Mouse (Mus musculus) forebrain, embryonic 13.5 days (tissue): ENCODE measurements at regions not wholly inside any gene's neighbourhood (a gene's known extent, or its start where the extent isn't known, plus 50 kb on each side); places are given as distances from the start of the nearest gene placed in this dataset.

Experiments used
- ATAC-seq: fragments of 200-750 bp; cut with Nextera tagmentation; 2 replicates; pipeline ENCODE4 v1.8.0; 2017
- H3K27ac ChIP-seq: fragments of 300-500 bp; sonication (generic); 2 replicates; pipeline ENCODE4 v1.5.1; 2015; ENCODE audit warnings: inconsistent platforms, mild to moderate bottlenecking, moderate library complexity
- H3K27me3 ChIP-seq: fragments of 300-500 bp; sonication (generic); 2 replicates; pipeline ENCODE4 v1.6.1; 2015; ENCODE audit warnings: mild to moderate bottlenecking, inconsistent platforms
- H3K36me3 ChIP-seq: fragments of 300-500 bp; sonication (generic); 2 replicates; pipeline ENCODE4 v1.6.1; 2015; ENCODE audit warnings: mild to moderate bottlenecking, inconsistent platforms; ENCODE audit not compliant: poor library complexity, severe bottlenecking
- H3K4me1 ChIP-seq: fragments of 300-500 bp; sonication (generic); 2 replicates; pipeline ENCODE4 v1.6.1; 2015; ENCODE audit warnings: inconsistent platforms
- H3K4me2 ChIP-seq: fragments of 300-500 bp; sonication (generic); 2 replicates; pipeline ENCODE4 v1.6.1; 2015; ENCODE audit warnings: inconsistent platforms, mild to moderate bottlenecking, moderate library complexity
- H3K4me3 ChIP-seq: fragments of 300-500 bp; sonication (generic); 2 replicates; pipeline ENCODE4 v1.5.1; 2015; ENCODE audit warnings: mild to moderate bottlenecking, inconsistent platforms
- H3K9ac ChIP-seq: fragments of 300-500 bp; sonication (generic); 2 replicates; pipeline ENCODE4 v1.6.1; 2015; ENCODE audit warnings: mild to moderate bottlenecking, inconsistent platforms
- H3K9me3 ChIP-seq: fragments of 300-500 bp; sonication (generic); replicated peaks from 2 replicates; pipeline ENCODE4 v1.6.1; 2016; ENCODE audit warnings: inconsistent platforms
- WGBS: fragments of 180-500 bp; shearing (Covaris S2); methylation state at CpG from one replicate; pipeline ENCODE4 v1.1.7; 2015; 5-methylcytosine and 5-hydroxymethylcytosine counted together

DNA sequence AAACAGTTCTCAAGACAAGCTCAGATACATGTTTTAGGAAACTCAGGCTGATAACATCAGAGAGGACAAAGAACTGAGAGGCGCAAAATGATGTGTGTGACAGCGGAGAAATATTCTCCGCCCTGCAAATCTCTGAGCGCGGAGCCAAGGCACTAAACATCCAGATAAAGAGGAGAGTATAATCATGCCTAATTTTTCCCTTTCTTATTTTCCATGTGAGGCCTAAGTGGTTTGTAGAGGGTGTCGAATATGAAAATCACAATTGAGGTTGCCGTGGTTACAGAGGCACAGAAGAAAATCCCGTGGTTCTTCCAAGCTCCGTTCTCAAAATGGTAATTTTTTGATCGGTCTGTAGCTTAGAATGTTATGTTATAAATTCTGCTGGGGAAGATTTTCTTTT lies 272.6 kb upstream of the Syt1 start:
- Histone ChIP-seq H3K27ac (peak overlapping the region; percentile 51), H3K4me2 (no peak overlapping the region), H3K36me3 (no peaks in the 10 kb centered on the region), H3K9ac (no peak overlapping the region), H3K27me3 (no peaks in the 10 kb centered on the region), H3K4me1 (no peaks in the 10 kb centered on the region), H3K9me3 (no peaks in the 10 kb centered on the region), H3K4me3 (no peak overlapping the region)
- ATAC-seq: peak; percentile 53
- WGBS: 80% methylated on average over 10 of the region's 10 CpGs

DNA sequence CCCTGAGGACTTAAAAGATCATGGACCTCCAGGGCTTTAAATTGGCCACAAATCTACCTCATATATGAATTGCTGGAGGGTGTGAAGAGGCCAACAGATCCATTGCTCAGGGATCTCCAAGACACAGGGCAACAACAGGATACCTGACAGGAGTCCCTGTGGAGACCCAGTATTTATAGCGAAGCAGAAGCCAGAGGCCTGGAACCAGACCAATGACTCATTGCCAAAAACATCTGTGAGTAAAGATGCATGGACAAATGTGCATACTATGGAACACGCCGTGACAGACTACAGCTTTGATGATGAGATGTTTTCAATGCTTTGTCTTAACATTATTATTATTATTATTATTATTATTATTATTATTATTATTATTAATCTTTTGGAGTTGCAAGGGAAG lies 239.0 kb upstream of the Syt1 start:
- Histone ChIP-seq H3K4me2 (no peak overlapping the region), H3K36me3 (no peaks in the 10 kb centered on the region), H3K9ac (no peak overlapping the region), H3K4me1 (no peaks in the 10 kb centered on the region), H3K4me3 (no peak overlapping the region), H3K9me3 (no peaks in the 10 kb centered on the region), H3K27me3 (no peaks in the 10 kb centered on the region), H3K27ac (no peak overlapping the region)
- ATAC-seq: no peak
- 97% methylated on average over 3 of the region's 3 CpGs for WGBS

DNA sequence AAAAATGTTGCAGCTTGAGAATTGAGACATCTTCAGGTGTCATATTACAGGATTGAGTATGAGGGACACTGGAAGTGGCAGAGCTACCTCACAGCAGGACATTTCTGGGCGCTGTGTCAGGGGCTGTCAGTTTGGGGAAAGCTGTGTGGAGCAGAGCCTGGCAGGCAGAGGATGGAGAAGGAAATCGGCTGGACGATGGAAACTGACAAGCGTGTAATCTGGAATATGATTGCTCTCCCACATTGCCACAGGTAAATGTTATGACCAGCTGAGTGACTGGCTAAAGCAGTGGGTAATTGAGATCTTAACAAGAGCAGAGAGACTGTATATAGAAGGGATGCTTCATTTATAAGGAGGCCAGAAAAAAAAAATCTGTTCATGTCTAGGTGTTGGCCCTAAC lies 235.5 kb upstream of the Syt1 start:
- no peaks in the 10 kb centered on the region for H3K36me3 ChIP-seq
- WGBS: 58% methylated on average over 4 of the region's 4 CpGs
- no peak for ATAC-seq

DNA sequence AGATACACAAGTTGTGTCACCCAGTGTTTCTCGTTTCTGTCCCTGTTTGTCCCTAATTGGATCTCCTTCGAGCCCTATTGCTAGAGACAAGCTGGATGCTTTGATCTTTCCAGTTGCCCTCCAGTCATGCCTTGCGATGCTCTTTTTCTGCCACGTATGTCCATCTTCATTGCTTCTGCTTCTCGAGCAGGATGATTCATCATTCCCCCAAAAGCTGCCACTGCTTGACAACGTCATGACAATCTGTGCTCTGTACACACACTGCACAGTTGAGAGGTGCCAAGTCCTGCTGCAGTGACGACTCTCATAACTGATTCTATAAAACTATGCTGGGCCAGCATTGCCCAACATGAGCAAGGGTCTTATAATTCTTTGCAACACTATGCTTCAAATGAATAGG lies 226.2 kb upstream of the Syt1 start:
- no peaks in the 10 kb centered on the region for H3K27me3 ChIP-seq
- ATAC-seq: no peak
- H3K36me3 ChIP-seq: no peaks in the 10 kb centered on the region
- no peaks in the 10 kb centered on the region for H3K9me3 ChIP-seq
- H3K4me1 ChIP-seq: no peaks in the 10 kb centered on the region
- H3K9ac ChIP-seq: no peak overlapping the region
- no peak overlapping the region for H3K4me3 ChIP-seq
- WGBS: 57% methylated on average over 7 of the region's 7 CpGs
- H3K27ac ChIP-seq: no peak overlapping the region
- no peak overlapping the region for H3K4me2 ChIP-seq

More for the DNA sequence above, 235.5 kb upstream of the Syt1 start:
- H3K27me3 ChIP-seq: no peaks in the 10 kb centered on the region
- no peaks in the 10 kb centered on the region for H3K9me3 ChIP-seq
- H3K4me1 ChIP-seq: no peaks in the 10 kb centered on the region
- no peak overlapping the region for H3K27ac ChIP-seq
- no peak overlapping the region for H3K4me3 ChIP-seq
- H3K9ac ChIP-seq: no peak overlapping the region
- no peak overlapping the region for H3K4me2 ChIP-seq

DNA sequence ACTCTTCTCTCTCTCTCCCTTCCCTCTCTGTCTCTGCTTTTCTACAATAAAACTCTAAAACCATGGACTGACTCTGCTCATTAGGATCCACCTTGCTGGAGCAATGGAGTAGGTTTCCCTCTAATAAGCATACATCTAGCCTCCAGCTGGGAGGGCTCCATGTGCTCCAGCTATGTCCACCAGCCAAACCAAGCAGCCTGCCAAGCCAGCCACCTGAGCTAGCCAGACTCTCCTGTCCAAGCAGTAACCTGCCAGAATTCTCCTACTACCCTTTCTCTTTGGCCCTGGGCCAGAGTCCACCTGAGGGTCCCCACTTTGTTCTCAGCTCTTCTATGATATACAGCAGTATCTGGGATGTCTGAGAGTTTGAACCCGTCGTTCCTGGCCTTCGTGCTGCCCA lies 216.2 kb upstream of the Syt1 start:
- Histone ChIP-seq H3K27me3 (no peaks in the 10 kb centered on the region), H3K4me2 (no peak overlapping the region), H3K9me3 (no peaks in the 10 kb centered on the region), H3K9ac (no peak overlapping the region), H3K27ac (no peak overlapping the region), H3K4me1 (no peaks in the 10 kb centered on the region), H3K36me3 (no peaks in the 10 kb centered on the region), H3K4me3 (no peak overlapping the region)
- 100% methylated on average over 3 of the region's 3 CpGs for WGBS
- no peak for ATAC-seq

DNA sequence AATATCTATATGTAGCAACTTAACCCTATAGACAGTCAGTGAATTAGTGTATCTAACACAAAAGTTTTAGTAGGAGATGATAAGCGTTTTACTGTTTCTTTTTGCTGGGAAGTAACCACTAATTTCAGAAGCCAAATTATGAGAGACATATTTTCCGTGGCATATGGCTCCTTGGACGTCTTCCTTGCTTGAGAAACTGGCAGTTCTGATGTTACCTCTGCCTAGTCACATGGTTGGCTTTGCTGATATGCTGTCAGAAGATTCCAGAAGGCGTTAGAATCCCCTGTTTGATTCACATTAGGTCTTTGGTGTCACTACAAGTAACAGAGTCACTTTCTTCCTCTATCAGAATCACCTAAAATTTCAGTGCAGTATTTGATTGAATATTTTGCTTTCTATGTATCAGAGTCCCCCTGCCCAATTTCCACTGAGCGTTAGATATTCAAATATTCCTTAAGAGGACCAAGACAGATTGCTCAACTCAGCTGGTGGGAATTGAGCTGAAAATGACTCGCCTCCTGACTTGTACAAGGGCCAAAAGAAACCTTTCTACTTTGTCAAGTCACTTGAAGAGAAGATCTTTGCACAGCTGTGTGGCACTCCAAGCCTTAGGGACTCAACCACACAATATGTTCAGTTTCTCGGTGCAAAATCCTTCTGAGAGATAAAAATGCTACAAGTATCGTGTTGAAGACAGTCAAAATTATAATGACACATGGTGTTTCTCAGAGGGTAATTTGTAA lies 178.2 kb upstream of the Syt1 start:
- 76% methylated on average over 8 of the region's 8 CpGs for WGBS
- no peaks in the 10 kb centered on the region for H3K9me3 ChIP-seq
- no peak overlapping the region for H3K4me3 ChIP-seq
- no peaks in the 10 kb centered on the region for H3K27me3 ChIP-seq
- H3K4me2 ChIP-seq: no peak overlapping the region
- no peak overlapping the region for H3K9ac ChIP-seq
- no peak overlapping the region for H3K27ac ChIP-seq
- no peaks in the 10 kb centered on the region for H3K4me1 ChIP-seq
- peak; percentile 67; the same call in 1 of the 2 replicates for ATAC-seq
- H3K36me3 ChIP-seq: no peaks in the 10 kb centered on the region

DNA sequence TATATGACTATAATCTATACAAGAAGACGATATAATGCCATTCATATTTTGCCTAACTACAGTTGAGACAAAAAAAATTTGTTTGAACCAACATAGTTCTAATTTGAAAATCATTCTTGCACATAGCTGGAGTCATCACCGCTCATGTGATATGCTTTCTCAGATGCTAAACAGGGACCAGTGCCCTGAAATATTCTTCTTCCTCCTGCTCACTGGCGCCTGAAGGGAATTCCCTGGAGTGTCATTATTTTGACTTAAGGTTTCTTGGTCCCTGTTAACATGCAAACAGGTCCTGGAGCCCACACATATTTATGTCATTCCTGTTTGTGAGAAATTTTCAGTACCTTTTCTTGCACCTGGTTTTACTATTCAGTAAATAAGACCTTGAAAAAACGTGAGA lies 177.5 kb upstream of the Syt1 start:
- H3K9ac ChIP-seq: no peak overlapping the region
- no peak overlapping the region for H3K4me2 ChIP-seq
- no peak overlapping the region for H3K4me3 ChIP-seq
- no peaks in the 10 kb centered on the region for H3K27me3 ChIP-seq
- H3K4me1 ChIP-seq: no peaks in the 10 kb centered on the region
- H3K27ac ChIP-seq: no peak overlapping the region
- no peak for ATAC-seq
- WGBS: 74% methylated on average over 4 of the region's 4 CpGs
- H3K36me3 ChIP-seq: no peaks in the 10 kb centered on the region
- no peaks in the 10 kb centered on the region for H3K9me3 ChIP-seq

DNA sequence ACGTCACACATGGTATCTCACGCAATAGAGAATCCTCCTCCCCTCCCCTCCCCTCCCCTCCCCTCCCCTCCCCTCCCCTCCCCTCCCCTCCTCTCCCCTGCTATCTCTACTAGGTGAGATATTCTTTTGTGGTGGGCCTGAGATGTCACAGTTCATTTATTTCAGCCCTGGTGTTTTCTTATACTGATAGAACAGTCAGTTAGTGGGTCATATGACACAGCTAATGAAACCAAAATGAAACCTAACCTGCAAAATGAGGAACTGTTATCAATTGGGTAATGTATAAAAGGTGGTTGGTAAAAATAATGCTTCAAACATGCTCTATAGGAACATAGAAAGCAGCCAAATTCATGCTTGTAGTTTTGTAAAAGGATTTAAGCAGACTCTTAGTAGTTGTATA lies 174.5 kb upstream of the Syt1 start:
- 68% methylated on average over 2 of the region's 2 CpGs for WGBS
- Histone ChIP-seq H3K4me3 (no peak overlapping the region), H3K36me3 (no peaks in the 10 kb centered on the region), H3K9ac (no peak overlapping the region), H3K27me3 (no peaks in the 10 kb centered on the region), H3K4me1 (no peaks in the 10 kb centered on the region), H3K27ac (no peak overlapping the region), H3K4me2 (no peak overlapping the region), H3K9me3 (no peaks in the 10 kb centered on the region)
- no peak for ATAC-seq

DNA sequence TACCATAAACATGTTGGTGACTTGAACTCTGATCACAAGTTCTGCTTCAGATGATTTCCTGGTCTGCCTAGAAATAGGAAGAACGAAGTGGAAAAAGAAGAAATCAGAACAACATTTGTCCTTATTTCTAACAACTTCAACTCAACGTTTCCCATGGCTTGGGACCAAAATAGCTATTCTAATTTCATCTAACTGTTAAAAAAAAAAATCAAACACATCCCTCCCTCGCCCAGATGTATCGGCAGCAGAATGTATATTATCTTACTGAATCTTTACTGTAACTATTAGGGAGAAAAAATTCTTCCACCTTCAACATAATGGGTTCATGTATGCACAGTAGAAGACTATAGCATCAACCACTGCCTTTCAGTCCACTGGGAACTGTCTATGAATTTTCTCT lies 169.7 kb upstream of the Syt1 start:
- no peak for ATAC-seq
- H3K36me3 ChIP-seq: no peaks in the 10 kb centered on the region
- WGBS: 88% methylated on average over 4 of the region's 4 CpGs
- no peak overlapping the region for H3K27ac ChIP-seq
- H3K9me3 ChIP-seq: no peaks in the 10 kb centered on the region
- H3K4me3 ChIP-seq: no peak overlapping the region
- no peak overlapping the region for H3K4me2 ChIP-seq
- H3K9ac ChIP-seq: no peak overlapping the region
- no peaks in the 10 kb centered on the region for H3K27me3 ChIP-seq
- no peaks in the 10 kb centered on the region for H3K4me1 ChIP-seq

DNA sequence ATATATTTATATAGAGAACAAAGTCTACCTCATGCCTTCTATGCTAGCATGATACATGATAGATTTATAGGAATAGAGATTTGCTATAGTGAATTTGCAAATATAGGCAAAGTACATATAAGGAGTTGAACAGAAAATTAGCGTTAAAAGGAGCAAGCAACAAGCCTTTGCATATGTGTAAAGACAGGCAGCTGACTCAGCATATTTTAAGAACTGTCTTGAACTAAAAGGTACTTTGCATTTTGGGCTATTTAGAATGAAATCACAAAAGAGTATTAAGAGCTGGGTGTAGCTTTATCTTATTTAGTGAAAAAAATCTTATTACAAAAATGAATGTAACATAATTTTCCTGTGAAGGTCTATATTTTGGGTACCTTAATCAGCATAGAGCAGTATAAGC lies 149.9 kb upstream of the Syt1 start:
- no peak overlapping the region for H3K9ac ChIP-seq
- H3K4me1 ChIP-seq: no peaks in the 10 kb centered on the region
- no peaks in the 10 kb centered on the region for H3K36me3 ChIP-seq
- no peak overlapping the region for H3K27ac ChIP-seq
- no peak overlapping the region for H3K4me3 ChIP-seq
- ATAC-seq: no peak
- H3K9me3 ChIP-seq: no peaks in the 10 kb centered on the region
- H3K27me3 ChIP-seq: no peaks in the 10 kb centered on the region
- no peak overlapping the region for H3K4me2 ChIP-seq
- WGBS: 89% methylated on average over 1 of the region's 1 CpGs

DNA sequence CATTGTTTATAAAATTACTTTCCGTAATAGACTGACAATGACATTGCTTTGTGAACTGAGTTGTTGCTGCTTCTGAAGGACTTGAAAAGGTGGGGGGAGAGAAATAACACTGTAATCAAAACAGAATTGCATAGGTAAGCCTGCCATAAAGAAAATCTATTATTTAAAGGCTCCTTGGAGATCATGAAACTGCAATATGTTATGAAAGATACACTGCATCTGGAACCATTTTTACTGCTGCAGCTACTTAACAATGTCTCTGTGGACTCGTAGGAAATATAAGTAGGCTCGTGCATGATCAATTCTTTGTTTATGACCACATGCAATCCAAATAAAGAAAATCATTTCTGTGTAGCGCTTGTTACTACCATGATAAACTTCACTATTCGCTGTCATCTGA lies 145.0 kb upstream of the Syt1 start:
- no peak for ATAC-seq
- H3K4me1 ChIP-seq: no peaks in the 10 kb centered on the region
- no peak overlapping the region for H3K4me3 ChIP-seq
- no peaks in the 10 kb centered on the region for H3K9me3 ChIP-seq
- H3K36me3 ChIP-seq: no peaks in the 10 kb centered on the region
- H3K27ac ChIP-seq: no peak overlapping the region
- 87% methylated on average over 5 of the region's 5 CpGs for WGBS
- no peak overlapping the region for H3K4me2 ChIP-seq
- no peaks in the 10 kb centered on the region for H3K27me3 ChIP-seq
- no peak overlapping the region for H3K9ac ChIP-seq

DNA sequence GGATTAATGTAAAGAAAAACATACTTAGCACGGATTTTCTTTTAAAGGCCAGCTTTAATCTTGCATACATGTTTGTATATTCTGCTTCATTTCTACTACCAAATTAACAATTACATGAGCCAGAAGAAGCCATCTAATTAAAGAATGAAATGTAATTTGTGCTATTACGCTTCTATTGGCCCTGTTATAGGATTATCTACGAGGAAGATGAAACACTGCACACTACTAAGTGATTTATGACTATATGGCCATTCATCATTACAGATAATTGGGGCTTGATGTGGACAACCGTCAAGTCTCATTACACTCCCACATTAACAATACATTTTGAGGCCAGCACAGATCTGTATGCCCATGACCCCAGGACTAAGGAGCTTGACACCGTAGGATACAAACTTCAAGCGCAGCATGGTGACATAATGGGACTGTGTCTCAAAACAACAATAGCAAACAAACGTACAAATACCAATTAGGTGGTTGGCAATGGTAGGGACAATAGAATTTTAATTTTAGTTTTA lies 129.7 kb upstream of the Syt1 start:
- H3K9me3 ChIP-seq: no peaks in the 10 kb centered on the region
- no peak overlapping the region for H3K4me2 ChIP-seq
- H3K36me3 ChIP-seq: no peaks in the 10 kb centered on the region
- H3K4me3 ChIP-seq: no peak overlapping the region
- H3K9ac ChIP-seq: no peak overlapping the region
- no peak for ATAC-seq
- 70% methylated on average over 7 of the region's 7 CpGs for WGBS
- no peak overlapping the region for H3K27ac ChIP-seq
- H3K27me3 ChIP-seq: no peaks in the 10 kb centered on the region
- H3K4me1 ChIP-seq: no peaks in the 10 kb centered on the region
